Mouse (Mus musculus) forebrain, postnatal 0 days (tissue): ENCODE results near the gene C2cd3. TPM values are rescaled to one million over a fixed set of nuclear protein-coding genes. Genes with fewer than 3 reads are reported as not detected.

Source experiments
- ATAC-seq: fragments of 200-750 bp; cut with Nextera tagmentation; 2 replicates; pipeline ENCODE4 v1.8.0; 2017; ENCODE audit warnings: mild to moderate bottlenecking, moderate library complexity
- DNase-seq: peaks from one replicate; pipeline ENCODE4 v3.0.0-alpha.2; 2015
- H3K27ac ChIP-seq: fragments of 300-500 bp; sonication (generic); 2 replicates; pipeline ENCODE4 v1.5.1; 2014; ENCODE audit warnings: low read depth, mild to moderate bottlenecking, antibody characterized with exemption, low read length, moderate library complexity, mixed read lengths
- H3K27me3 ChIP-seq: fragments of 300-500 bp; sonication (generic); 2 replicates; pipeline ENCODE4 v1.6.1; 2014; ENCODE audit warnings: mild to moderate bottlenecking, low read length, mixed read lengths; ENCODE audit not compliant: insufficient read depth
- H3K36me3 ChIP-seq: fragments of 300-500 bp; sonication (generic); 2 replicates; pipeline ENCODE4 v1.6.1; 2014; ENCODE audit warnings: mild to moderate bottlenecking, moderate library complexity; ENCODE audit not compliant: insufficient read depth
- H3K4me1 ChIP-seq: fragments of 300-500 bp; sonication (generic); 2 replicates; pipeline ENCODE4 v1.6.1; 2014; ENCODE audit warnings: antibody characterized with exemption; ENCODE audit not compliant: insufficient read depth
- H3K4me2 ChIP-seq: fragments of 300-500 bp; sonication (generic); 2 replicates; pipeline ENCODE4 v1.6.1; 2014; ENCODE audit warnings: low read depth, mild to moderate bottlenecking, moderate library complexity
- H3K4me3 ChIP-seq: fragments of 300-500 bp; sonication (generic); 2 replicates; pipeline ENCODE4 v1.5.1; 2014; ENCODE audit warnings: low read depth, low read length, mixed read lengths
- H3K9ac ChIP-seq: fragments of 300-500 bp; sonication (generic); 2 replicates; pipeline ENCODE4 v1.6.1; 2014; ENCODE audit warnings: mild to moderate bottlenecking
- H3K9me3 ChIP-seq: fragments of 300-500 bp; sonication (generic); 2 replicates; pipeline ENCODE4 v1.6.1; 2016; ENCODE audit warnings: low read length
- CTCF ChIP-seq: sonication (generic); IDR thresholded peaks from 2 replicates; pipeline ENCODE4 v1.5.1; 2016; ENCODE audit warnings: antibody characterized with exemption, control low read depth, low read depth
- WGBS: fragments of 180-500 bp; shearing (Covaris S2); extraction: QIAGEN DNeasy Blood & Tissue Kit; methylation state at CpG from one replicate; pipeline ENCODE4 v1.1.7; 2014; 5-methylcytosine and 5-hydroxymethylcytosine counted together
- polyA plus RNA-seq: library from polyadenylated mRNA; unstranded; fragments of >200 nt; fragmentation: Nextera tagmentation; extraction: Ambion mirVana; gene quantifications from 2 replicates; pipeline ENCODE4 v1.2.1, GENCODE M21; 2015
- total RNA-seq: library from RNA; depleted of rRNA; stranded (reverse); fragments of >200 nt; gene quantifications from 2 replicates; pipeline ENCODE4 v1.2.3, GENCODE M21; 2014

The C2cd3 gene
- total and polyA plus RNA-seq, 2 experiments from 2014 or later, result 8.9 to 21.8 TPM

DNA sequence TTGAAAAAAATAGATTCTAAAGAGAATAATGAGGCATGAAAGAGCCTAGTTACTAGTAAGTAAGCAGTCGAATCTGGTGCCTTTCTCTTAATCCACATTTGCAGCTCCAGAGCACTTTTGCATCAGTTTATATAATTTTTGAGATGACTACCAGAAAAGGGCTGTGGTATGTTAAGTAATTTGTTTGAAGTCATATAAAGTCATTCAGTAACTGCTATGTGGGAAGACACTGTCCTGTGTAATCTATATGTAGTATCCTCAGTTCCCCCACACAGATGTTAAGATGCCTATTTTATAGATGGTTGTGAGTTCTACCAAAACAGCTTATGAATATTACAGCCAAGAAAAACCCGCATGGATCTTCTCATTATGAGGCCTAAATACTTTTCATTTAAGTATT lies 6.2 kb downstream of the C2cd3 start:
- ATAC-seq (no peak), DNase-seq (no peak)
- Histone ChIP-seq H3K27me3 (no peaks in the 10 kb centered on the region), H3K36me3 (peaks cover 28% of the 10 kb centered on the region), H3K4me2 (no peak overlapping the region), H3K4me3 (no peak overlapping the region), H3K4me1 (no peaks in the 10 kb centered on the region), H3K27ac (no peak overlapping the region), H3K9ac (no peak overlapping the region), H3K9me3 (no peaks in the 10 kb centered on the region)
- TF ChIP-seq CTCF, result no peak
- 83% methylated on average over 2 of the region's 2 CpGs for WGBS

GRCm38 (mm10) chr7:100381161-100381560 lies 9.1 kb downstream of the C2cd3 start:
- H3K4me1 ChIP-seq, result no peaks in the 10 kb centered on the region
- ATAC-seq, result no peak
- H3K4me2 ChIP-seq, result no peak overlapping the region
- H3K4me3 ChIP-seq, result no peak overlapping the region
- no peaks in the 10 kb centered on the region for H3K27me3 ChIP-seq
- H3K36me3 ChIP-seq, result peaks cover 32% of the 10 kb centered on the region
- no peak overlapping the region for H3K27ac ChIP-seq
- no peak overlapping the region for H3K9ac ChIP-seq
- TF ChIP-seq CTCF, result no peak
- H3K9me3 ChIP-seq, result no peaks in the 10 kb centered on the region
- DNase-seq, result no peak

GRCm38 (mm10) chr7:100383207-100383606 lies 11.2 kb downstream of the C2cd3 start:
- no peak overlapping the region for H3K9ac ChIP-seq
- no peak overlapping the region for H3K4me2 ChIP-seq
- H3K9me3 ChIP-seq, result no peaks in the 10 kb centered on the region
- ATAC-seq, result no peak
- DNase-seq, result no peak
- H3K4me1 ChIP-seq, result no peaks in the 10 kb centered on the region
- H3K36me3 ChIP-seq, result peaks cover 32% of the 10 kb centered on the region
- 79% methylated on average over 2 of the region's 2 CpGs for WGBS
- no peak overlapping the region for H3K27ac ChIP-seq
- TF ChIP-seq CTCF, result no peak
- H3K4me3 ChIP-seq, result no peak overlapping the region
- no peaks in the 10 kb centered on the region for H3K27me3 ChIP-seq

DNA sequence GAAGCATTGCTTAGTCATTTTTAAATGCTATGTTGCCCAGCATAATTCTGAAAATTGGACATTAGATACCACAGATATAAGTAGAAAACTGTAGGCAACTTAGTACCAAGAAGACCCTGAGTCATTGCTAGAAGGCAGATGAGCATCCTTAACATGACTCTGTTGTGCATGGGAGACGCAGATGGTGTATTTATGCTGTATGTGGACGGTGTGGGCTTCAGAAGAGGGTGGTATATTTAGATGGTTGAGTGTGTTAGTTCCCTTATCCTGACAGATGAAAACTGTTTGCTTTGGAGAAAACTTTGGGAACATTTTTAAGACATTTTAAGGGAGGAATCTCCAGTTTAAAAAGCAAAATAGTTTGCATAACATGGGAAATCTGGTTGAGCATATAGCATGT lies 16.1 kb downstream of the C2cd3 start:
- H3K4me2 ChIP-seq, result no peak overlapping the region
- ATAC-seq, result no peak
- no peaks in the 10 kb centered on the region for H3K9me3 ChIP-seq
- no peak for DNase-seq
- H3K27ac ChIP-seq, result no peak overlapping the region
- no peaks in the 10 kb centered on the region for H3K27me3 ChIP-seq
- no peaks in the 10 kb centered on the region for H3K4me1 ChIP-seq
- H3K4me3 ChIP-seq, result no peak overlapping the region
- H3K9ac ChIP-seq, result no peak overlapping the region
- 94% methylated on average over 2 of the region's 2 CpGs for WGBS
- H3K36me3 ChIP-seq, result peaks cover 34% of the 10 kb centered on the region
- TF ChIP-seq CTCF, result no peak

DNA sequence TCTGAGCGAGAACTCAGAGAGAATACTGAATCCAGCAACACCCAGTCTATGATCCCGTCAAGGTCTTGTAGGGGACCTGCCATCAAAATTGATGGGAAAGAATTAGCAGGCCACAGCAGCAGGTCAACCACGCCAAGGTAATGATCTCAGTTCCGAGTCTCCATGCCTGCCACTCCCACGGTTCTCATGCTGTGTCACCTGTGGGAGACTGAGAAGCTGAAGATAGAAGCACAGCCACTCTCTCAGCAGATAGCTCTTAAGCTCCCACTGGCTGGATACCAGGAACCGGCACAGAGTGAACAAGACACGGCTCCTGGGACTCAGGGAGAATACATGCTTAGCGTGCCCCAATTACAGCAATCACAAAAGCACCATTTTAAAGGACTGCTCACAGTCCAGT lies 18.1 kb downstream of the C2cd3 start:
- Histone ChIP-seq H3K4me2 (no peak overlapping the region), H3K9ac (no peak overlapping the region), H3K27ac (no peak overlapping the region), H3K9me3 (no peaks in the 10 kb centered on the region), H3K4me3 (no peak overlapping the region), H3K36me3 (peaks cover 33% of the 10 kb centered on the region), H3K4me1 (no peaks in the 10 kb centered on the region), H3K27me3 (no peaks in the 10 kb centered on the region)
- TF ChIP-seq CTCF, result no peak
- ATAC-seq, result no peak
- DNase-seq, result no peak
- WGBS, result 86% methylated on average over 8 of the region's 8 CpGs

DNA sequence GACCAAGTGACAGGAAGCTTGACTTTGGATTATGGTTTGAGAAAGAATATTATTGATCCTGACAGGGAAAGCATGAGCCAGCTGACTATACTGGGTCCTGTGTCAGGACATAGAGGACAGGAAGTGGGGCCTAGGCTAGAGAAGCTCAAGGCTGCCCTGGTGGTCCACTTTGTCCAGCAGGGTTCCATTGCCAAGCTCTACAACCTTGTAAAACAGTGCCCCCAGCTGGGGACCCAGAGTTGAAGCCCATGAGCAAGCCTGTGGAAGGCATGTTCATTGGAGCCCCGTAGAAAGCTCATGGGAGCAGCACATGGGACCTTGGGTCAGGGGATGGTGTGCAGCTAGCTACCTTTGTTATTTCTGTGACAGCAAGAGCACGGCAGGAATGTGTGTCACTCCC lies 20.2 kb downstream of the C2cd3 start:
- no peak overlapping the region for H3K27ac ChIP-seq
- peak; percentile 39 for TF ChIP-seq CTCF
- H3K4me2 ChIP-seq, result no peak overlapping the region
- ATAC-seq (no peak), DNase-seq (no peak)
- no peaks in the 10 kb centered on the region for H3K9me3 ChIP-seq
- no peak overlapping the region for H3K9ac ChIP-seq
- no peaks in the 10 kb centered on the region for H3K27me3 ChIP-seq
- no peaks in the 10 kb centered on the region for H3K4me1 ChIP-seq
- WGBS, result 79% methylated on average over 2 of the region's 2 CpGs
- no peak overlapping the region for H3K4me3 ChIP-seq
- peaks cover 40% of the 10 kb centered on the region for H3K36me3 ChIP-seq

DNA sequence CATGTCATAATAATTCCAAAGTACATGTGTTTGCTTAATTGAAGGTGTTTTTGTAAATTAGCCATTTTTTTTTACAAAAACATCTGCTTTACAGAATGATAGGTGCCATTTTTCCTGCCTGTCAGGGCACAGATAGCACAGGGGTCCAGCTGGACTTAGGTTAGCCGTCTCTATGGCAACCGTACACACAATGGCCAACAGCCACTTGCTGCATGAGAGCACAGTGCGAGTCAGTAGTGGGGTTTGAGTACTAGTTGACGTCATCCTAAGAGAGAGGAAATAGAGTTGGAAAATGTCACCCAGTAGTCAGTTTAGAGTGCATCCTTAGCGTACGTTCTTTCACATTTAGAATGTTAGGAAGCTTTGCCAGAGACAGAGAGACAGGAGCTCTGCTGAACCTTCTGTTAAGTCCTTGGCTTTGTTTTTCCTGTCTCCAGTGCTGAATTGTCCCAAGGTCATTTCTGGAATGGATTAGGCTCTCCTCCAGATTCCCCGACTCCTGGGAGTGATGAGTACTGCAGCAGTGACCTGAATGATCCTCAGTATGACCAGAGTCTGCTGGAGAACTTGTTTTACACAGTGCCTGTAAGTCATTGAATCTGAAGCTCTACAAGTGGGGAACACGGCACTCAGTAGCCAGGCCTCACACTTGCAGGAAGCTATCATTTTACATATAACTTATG lies 27.3 kb downstream of the C2cd3 start:
- Histone ChIP-seq H3K4me3 (no peak overlapping the region), H3K27ac (no peak overlapping the region), H3K9me3 (no peaks in the 10 kb centered on the region), H3K4me2 (no peak overlapping the region), H3K36me3 (peaks cover 30% of the 10 kb centered on the region), H3K9ac (no peak overlapping the region), H3K4me1 (no peaks in the 10 kb centered on the region), H3K27me3 (no peaks in the 10 kb centered on the region)
- TF ChIP-seq CTCF, result no peak
- DNase-seq (peak; percentile 2), ATAC-seq (peak; percentile 72)
- 48% methylated on average over 8 of the region's 8 CpGs for WGBS
